Mouse (Mus musculus): Measurements from ENCODE around the gene Hes3. TPM values are rescaled to one million over a fixed set of nuclear protein-coding genes. Genes with fewer than 3 reads are reported as not detected.

The Hes3 gene
- polyA plus RNA-seq, 1 experiment from 2014 or later, result 5.2 TPM

- 93% methylated on average over 10 of the region's 10 CpGs for WGBS
- H3K27ac ChIP-seq (replicated peaks), result no peak overlapping the region
- H3K4me2 ChIP-seq (replicated peaks), result no peak overlapping the region
- H3K4me3 ChIP-seq, result no peak overlapping the region
- peaks cover 58% of the 10 kb centered on the region for H3K36me3 ChIP-seq
- ATAC-seq (ENCODE audit: low FRiP score, low read depth), result no peak
- no peak overlapping the region for H3K9ac ChIP-seq (replicated peaks)
- peaks cover 10% of the 10 kb centered on the region for H3K4me1 ChIP-seq
- H3K9me3 ChIP-seq, result no peaks in the 10 kb centered on the region
- H3K27me3 ChIP-seq, result peaks cover 9% of the 10 kb centered on the region
Observed at GRCm38 (mm10) chr4:152303172-152303571, 11.7 kb upstream of the Hes3 start.

- Histone ChIP-seq H3K27ac (replicated peaks) (no peak overlapping the region), H3K4me1 (peaks cover 16% of the 10 kb centered on the region), H3K36me3 (peaks cover 58% of the 10 kb centered on the region), H3K9me3 (no peaks in the 10 kb centered on the region), H3K9ac (replicated peaks) (no peak overlapping the region), H3K27me3 (peaks cover 10% of the 10 kb centered on the region), H3K4me2 (replicated peaks) (no peak overlapping the region), H3K4me3 (no peak overlapping the region)
- WGBS, result 67% methylated on average over 11 of the region's 11 CpGs
- ATAC-seq (ENCODE audit: low FRiP score, low read depth), result no peak
Observed at GRCm38 (mm10) chr4:152302012-152302411, 10.6 kb upstream of the Hes3 start.

GRCm38 (mm10) chr4:152300375-152300774 is 8.9 kb upstream of the Hes3 start:
- Histone ChIP-seq H3K27me3 (peaks cover 20% of the 10 kb centered on the region), H3K27ac (replicated peaks) (no peak overlapping the region), H3K36me3 (peaks cover 57% of the 10 kb centered on the region), H3K4me2 (replicated peaks) (no peak overlapping the region), H3K4me1 (peaks cover 20% of the 10 kb centered on the region), H3K9me3 (no peaks in the 10 kb centered on the region), H3K9ac (replicated peaks) (no peak overlapping the region), H3K4me3 (no peak overlapping the region)
- no peak for ATAC-seq (ENCODE audit: low FRiP score, low read depth)
- 92% methylated on average over 8 of the region's 8 CpGs for WGBS

GRCm38 (mm10) chr4:152298836-152299235 is 7.4 kb upstream of the Hes3 start:
- 82% methylated on average over 14 of the region's 14 CpGs for WGBS
- peaks cover 25% of the 10 kb centered on the region for H3K4me1 ChIP-seq
- no peak for ATAC-seq (ENCODE audit: low FRiP score, low read depth)
- peak overlapping the region; percentile 98 for H3K4me2 ChIP-seq (replicated peaks)
- no peak overlapping the region for H3K27ac ChIP-seq (replicated peaks)
- H3K4me3 ChIP-seq, result 0 out of 2 replicates have a peak overlapping the region, but pooled peaks have one; percentile 81
- H3K9me3 ChIP-seq, result no peaks in the 10 kb centered on the region
- H3K27me3 ChIP-seq, result peaks cover 36% of the 10 kb centered on the region
- peaks cover 42% of the 10 kb centered on the region for H3K36me3 ChIP-seq
- H3K9ac ChIP-seq (replicated peaks), result peak overlapping the region; percentile 37

- peak within 1 kb of the TSS; percentile 81 for H3K4me3 ChIP-seq
- peak within 1 kb of the TSS; percentile 88 for H3K9ac ChIP-seq (replicated peaks)
- peak; percentile 93 for ATAC-seq (ENCODE audit: low FRiP score, low read depth)
- peak within 1 kb of the TSS; percentile 98 for H3K4me2 ChIP-seq (replicated peaks)
- H3K4me1 ChIP-seq, result peaks cover 41% of the 10 kb centered on the region
- H3K27me3 ChIP-seq, result peaks cover 53% of the 10 kb centered on the region
- H3K36me3 ChIP-seq, result peaks cover 25% of the 10 kb centered on the region
- peak within 1 kb of the TSS; percentile 63 for H3K27ac ChIP-seq (replicated peaks)
- H3K9me3 ChIP-seq, result no peaks in the 10 kb centered on the region
- under 1% methylated on average over 117 of the region's 119 CpGs for WGBS
Observed at GRCm38 (mm10) chr4:152296874-152297861, 5.7 kb upstream of the Hes3 start, which contains the start of gene Icmt. TSS of gene Icmt (plus strand) at chr4:152297227.

GRCm38 (mm10) chr4:152296371-152296770 is 4.9 kb upstream of the Hes3 start:
- Histone ChIP-seq H3K4me3 (peak overlapping the region; percentile 81), H3K9ac (replicated peaks) (peak overlapping the region; percentile 52; the same call in 1 of the 2 replicates), H3K27ac (replicated peaks) (no peak overlapping the region), H3K9me3 (no peaks in the 10 kb centered on the region), H3K4me1 (peaks cover 49% of the 10 kb centered on the region), H3K36me3 (peaks cover 18% of the 10 kb centered on the region), H3K27me3 (peaks cover 61% of the 10 kb centered on the region), H3K4me2 (replicated peaks) (peak overlapping the region; percentile 98)
- no peak for ATAC-seq (ENCODE audit: low FRiP score, low read depth)
- 18% methylated on average over 8 of the region's 8 CpGs for WGBS

- H3K9me3 ChIP-seq, result no peaks in the 10 kb centered on the region
- H3K27me3 ChIP-seq, result peaks cover 65% of the 10 kb centered on the region
- H3K27ac ChIP-seq (replicated peaks), result no peak overlapping the region
- H3K4me1 ChIP-seq, result peaks cover 54% of the 10 kb centered on the region
- H3K4me2 ChIP-seq (replicated peaks), result no peak overlapping the region
- H3K4me3 ChIP-seq, result no peak overlapping the region
- peaks cover 13% of the 10 kb centered on the region for H3K36me3 ChIP-seq
- no peak for ATAC-seq (ENCODE audit: low FRiP score, low read depth)
- no peak overlapping the region for H3K9ac ChIP-seq (replicated peaks)
- 63% methylated on average over 4 of the region's 4 CpGs for WGBS
Observed at GRCm38 (mm10) chr4:152295916-152296315, 4.5 kb upstream of the Hes3 start.

- Histone ChIP-seq H3K36me3 (no peaks in the 10 kb centered on the region), H3K9ac (replicated peaks) (no peak overlapping the region), H3K27ac (replicated peaks) (no peak overlapping the region), H3K9me3 (no peaks in the 10 kb centered on the region), H3K4me1 (peaks cover 68% of the 10 kb centered on the region), H3K27me3 (peaks cover 80% of the 10 kb centered on the region), H3K4me3 (no peak overlapping the region), H3K4me2 (replicated peaks) (no peak overlapping the region)
- ATAC-seq (ENCODE audit: low FRiP score, low read depth), result no peak
- 62% methylated on average over 10 of the region's 10 CpGs for WGBS
Observed at GRCm38 (mm10) chr4:152294188-152294929, 2.9 kb upstream of the Hes3 start.

GRCm38 (mm10) chr4:152292102-152292765 is 772 bp upstream of the Hes3 start:
- H3K4me3 ChIP-seq, result no peak overlapping the region
- H3K27ac ChIP-seq (replicated peaks), result no peak overlapping the region
- 8% methylated on average over 12 of the region's 12 CpGs for WGBS
- 0 out of 2 replicates have a peak overlapping the region, but pooled peaks have one; percentile 20 for H3K9ac ChIP-seq (replicated peaks)
- peaks cover 89% of the 10 kb centered on the region for H3K27me3 ChIP-seq
- H3K9me3 ChIP-seq, result no peaks in the 10 kb centered on the region
- H3K36me3 ChIP-seq, result no peaks in the 10 kb centered on the region
- peaks cover 64% of the 10 kb centered on the region for H3K4me1 ChIP-seq
- peak overlapping the region; percentile 22 for H3K4me2 ChIP-seq (replicated peaks)
- no peak for ATAC-seq (ENCODE audit: low FRiP score, low read depth)

GRCm38 (mm10) chr4:152290991-152291390 is 471 bp downstream of the Hes3 start:
- Histone ChIP-seq H3K4me3 (peak overlapping the region; percentile 28; the same call in 1 of the 2 replicates), H3K9ac (replicated peaks) (0 out of 2 replicates have a peak overlapping the region, but pooled peaks have one; percentile 48)

GRCm38 (mm10) chr4:152290385-152290784 is 1.1 kb downstream of the Hes3 start:
- Histone ChIP-seq H3K4me2 (replicated peaks) (peak overlapping the region; percentile 56), H3K4me3 (peak overlapping the region; percentile 28), H3K9me3 (no peaks in the 10 kb centered on the region), H3K27ac (replicated peaks) (peak overlapping the region; percentile 61), H3K4me1 (peaks cover 77% of the 10 kb centered on the region), H3K9ac (replicated peaks) (peak overlapping the region; percentile 48), H3K36me3 (no peaks in the 10 kb centered on the region), H3K27me3 (peaks cover 97% of the 10 kb centered on the region)
- under 1% methylated on average over 39 of the region's 39 CpGs for WGBS
- peak; percentile 55 for ATAC-seq (ENCODE audit: low FRiP score, low read depth)

More at GRCm38 (mm10) chr4:152290991-152291390, 471 bp downstream of the Hes3 start:
- 6% methylated on average over 11 of the region's 11 CpGs for WGBS
- peaks cover 72% of the 10 kb centered on the region for H3K4me1 ChIP-seq
- peaks cover 97% of the 10 kb centered on the region for H3K27me3 ChIP-seq
- H3K36me3 ChIP-seq, result no peaks in the 10 kb centered on the region
- H3K4me2 ChIP-seq (replicated peaks), result peak overlapping the region; percentile 56
- ATAC-seq (ENCODE audit: low FRiP score, low read depth), result no peak
- no peaks in the 10 kb centered on the region for H3K9me3 ChIP-seq
- no peak overlapping the region for H3K27ac ChIP-seq (replicated peaks)

Measured in midbrain, embryonic 12.5 days (tissue).